Mouse (Mus musculus): ENCODE measurements at regions not wholly inside any gene's neighbourhood (a gene's known extent, or its start where the extent isn't known, plus 50 kb on each side); places are given as distances from the start of the nearest gene placed in this dataset.

DNA sequence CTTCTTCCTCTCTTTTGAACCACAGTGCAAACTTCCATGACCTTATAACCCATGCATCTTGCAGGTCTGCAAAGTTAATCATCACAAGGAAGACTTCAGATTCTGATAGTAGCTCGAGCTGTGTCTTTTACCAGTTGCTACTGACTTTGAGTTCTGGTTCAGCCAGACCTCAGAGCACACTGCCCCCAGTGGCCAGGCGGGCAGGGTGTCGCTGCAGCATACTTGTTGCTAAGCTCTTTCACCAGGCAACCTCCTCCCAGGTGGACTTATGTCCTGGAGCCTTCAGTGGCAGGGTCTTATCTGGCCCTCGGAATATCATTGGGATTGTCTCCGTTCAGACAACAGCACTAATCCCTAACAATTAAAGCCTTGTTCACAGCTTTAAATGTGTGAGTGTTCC, 146.7 kb upstream of the Trpc7 start:
- DNase-seq (ENCODE audit: extremely low read depth) = no peak
- in situ Hi-C loops (cut with MboI; ENCODE audit: low pct_ligation_motif_present, low pct_unique_long_range_greater_than_20kb, low sequenced_read_pairs) = no loop called here

DNA sequence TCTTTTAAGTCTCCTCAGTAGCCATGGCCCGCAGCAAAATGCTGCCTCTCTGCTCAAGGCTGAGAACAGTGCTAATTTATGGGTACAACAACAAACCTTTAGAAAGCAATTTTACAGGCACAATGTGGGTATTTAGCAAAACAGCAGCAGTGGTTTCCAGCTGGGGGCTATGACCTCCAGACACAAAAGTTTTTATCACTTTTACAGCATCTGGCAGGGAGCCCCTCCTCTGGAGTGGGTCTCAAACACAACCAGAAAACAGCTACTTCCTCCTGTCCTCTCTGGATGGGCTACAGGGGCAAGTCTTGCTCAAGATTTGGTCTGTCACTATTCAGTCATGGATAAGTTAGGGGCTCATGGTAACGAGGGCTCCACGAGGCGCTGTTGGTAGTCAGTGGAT, 137.1 kb upstream of the Trpc7 start:
- H3K9ac ChIP-seq (ENCODE audit: insufficient read depth, low read depth) = no peak overlapping the region
- no peaks in the 10 kb centered on the region for H3K79me2 ChIP-seq (replicated peaks; ENCODE audit: control insufficient read depth, extremely low read depth, insufficient read depth, poor library complexity, severe bottlenecking)
- DNase-seq (ENCODE audit: extremely low read depth) = no peak
- no peak overlapping the region for H3K4me3 ChIP-seq (replicated peaks in 1 of 3; ENCODE audit: low read depth in 2 of 3, low read length in 2 of 3, poor library complexity in 1 of 3)
- dilution Hi-C loops (cut with MboI; ENCODE audit: extremely low pct_ligation_motif_present, extremely low pct_unique_long_range_greater_than_20kb, low sequenced_read_pairs) = no loop called here
- H3K27ac ChIP-seq (ENCODE audit: insufficient read depth, low read depth) = no peak overlapping the region
- no peaks in the 10 kb centered on the region for H3K4me1 ChIP-seq (ENCODE audit: control insufficient read depth in 1 of 2, insufficient read depth in 2 of 2)
- TF ChIP-seq ETS1 (conservative IDR thresholded peaks at IDR 0.05; ENCODE audit: low read depth, low read length) = no peak
- TF ChIP-seq TBP (conservative IDR thresholded peaks at IDR 0.05; ENCODE audit: low read depth, low read length) = no peak
- TF ChIP-seq MAZ (IDR thresholded peaks at IDR 0.05; ENCODE audit: low read depth, low read length) = no peak
- no peaks in the 10 kb centered on the region for H3K27me3 ChIP-seq (replicated peaks)
- peaks cover 70% of the 10 kb centered on the region for H3K9me3 ChIP-seq (replicated peaks; ENCODE audit: low read length)
- H3K36me3 ChIP-seq (replicated peaks in 1 of 2; ENCODE audit: control insufficient read depth in 1 of 2, insufficient read depth in 1 of 2, low read length in 1 of 2) = no peaks in the 10 kb centered on the region
- no peak overlapping the region for H3K4me2 ChIP-seq (ENCODE audit: insufficient read depth, low read depth, poor library complexity, severe bottlenecking)
- in situ Hi-C loops (cut with MboI; ENCODE audit: low pct_ligation_motif_present, low pct_unique_long_range_greater_than_20kb, low sequenced_read_pairs) = no loop called here

More for the DNA sequence above, 146.7 kb upstream of the Trpc7 start:
- Histone ChIP-seq H3K9me3 (replicated peaks; ENCODE audit: low read length) (peaks cover 83% of the 10 kb centered on the region), H3K79me2 (replicated peaks; ENCODE audit: control insufficient read depth, extremely low read depth, insufficient read depth, poor library complexity, severe bottlenecking) (no peaks in the 10 kb centered on the region), H3K36me3 (replicated peaks in 1 of 2; ENCODE audit: control insufficient read depth in 1 of 2, insufficient read depth in 1 of 2, low read length in 1 of 2) (no peaks in the 10 kb centered on the region), H3K9ac (ENCODE audit: insufficient read depth, low read depth) (no peak overlapping the region), H3K4me1 (ENCODE audit: control insufficient read depth in 1 of 2, insufficient read depth in 2 of 2) (no peaks in the 10 kb centered on the region), H3K27ac (ENCODE audit: insufficient read depth, low read depth) (no peak overlapping the region), H3K4me3 (replicated peaks in 1 of 3; ENCODE audit: low read depth in 2 of 3, low read length in 2 of 3, poor library complexity in 1 of 3) (no peak overlapping the region), H3K4me2 (ENCODE audit: insufficient read depth, low read depth, poor library complexity, severe bottlenecking) (no peak overlapping the region), H3K27me3 (replicated peaks) (no peaks in the 10 kb centered on the region)
- TF ChIP-seq ETS1 (conservative IDR thresholded peaks at IDR 0.05; ENCODE audit: low read depth, low read length) = no peak
- no peak for TF ChIP-seq MAX (IDR thresholded peaks at IDR 0.05; ENCODE audit: low read length)
- no peak for TF ChIP-seq IRF4 (IDR thresholded peaks at IDR 0.05; ENCODE audit: low read depth, low read length)
- no peak for TF ChIP-seq CHD1 (IDR thresholded peaks at IDR 0.05; ENCODE audit: low read depth, low read length)
- no peak for TF ChIP-seq MEF2A (IDR thresholded peaks at IDR 0.05; ENCODE audit: borderline replicate concordance, low read depth, low read length)
- no peak for TF ChIP-seq ZMIZ1 (IDR thresholded peaks at IDR 0.05; ENCODE audit: low read depth, low read length)
- TF ChIP-seq E2F4 (IDR thresholded peaks at IDR 0.05; ENCODE audit: insufficient replicate concordance, low read depth, low read length) = no peak
- no peak for TF ChIP-seq RCOR1 (conservative IDR thresholded peaks at IDR 0.05; ENCODE audit: low read depth, low read length)
- dilution Hi-C loops (cut with MboI; ENCODE audit: extremely low pct_ligation_motif_present, extremely low pct_unique_long_range_greater_than_20kb, low sequenced_read_pairs) = no loop called here

- no peak overlapping the region for H3K9ac ChIP-seq (ENCODE audit: insufficient read depth, low read depth)
- H3K4me3 ChIP-seq (replicated peaks in 1 of 3; ENCODE audit: low read depth in 2 of 3, low read length in 2 of 3, poor library complexity in 1 of 3) = no peak overlapping the region
- DNase-seq (ENCODE audit: extremely low read depth) = no peak
- no peak overlapping the region for H3K4me2 ChIP-seq (ENCODE audit: insufficient read depth, low read depth, poor library complexity, severe bottlenecking)
- no peaks in the 10 kb centered on the region for H3K27me3 ChIP-seq (replicated peaks)
- no peak for TF ChIP-seq NRF1 (IDR thresholded peaks at IDR 0.05; ENCODE audit: low read depth, low read length)
- no peak for TF ChIP-seq ZMIZ1 (IDR thresholded peaks at IDR 0.05; ENCODE audit: low read depth, low read length)
- no peak for TF ChIP-seq ZNF384 (IDR thresholded peaks at IDR 0.05; ENCODE audit: low read depth, low read length)
- peaks cover 81% of the 10 kb centered on the region for H3K9me3 ChIP-seq (replicated peaks; ENCODE audit: low read length)
- no peaks in the 10 kb centered on the region for H3K36me3 ChIP-seq (replicated peaks in 1 of 2; ENCODE audit: control insufficient read depth in 1 of 2, insufficient read depth in 1 of 2, low read length in 1 of 2)
- dilution Hi-C loops (cut with MboI; ENCODE audit: extremely low pct_ligation_motif_present, extremely low pct_unique_long_range_greater_than_20kb, low sequenced_read_pairs) = no loop called here
- H3K79me2 ChIP-seq (replicated peaks; ENCODE audit: control insufficient read depth, extremely low read depth, insufficient read depth, poor library complexity, severe bottlenecking) = no peaks in the 10 kb centered on the region
- in situ Hi-C loops (cut with MboI; ENCODE audit: low pct_ligation_motif_present, low pct_unique_long_range_greater_than_20kb, low sequenced_read_pairs) = no loop called here
- H3K27ac ChIP-seq (ENCODE audit: insufficient read depth, low read depth) = no peak overlapping the region
- no peaks in the 10 kb centered on the region for H3K4me1 ChIP-seq (ENCODE audit: control insufficient read depth in 1 of 2, insufficient read depth in 2 of 2)
Measured at GRCm38 (mm10) chr13:57017553-57018341, 122.0 kb upstream of the Trpc7 start.

Data from CH12.LX (cell line).